ENCODE assay signal across 8 mouse cellular contexts in genomic region chr17:32965623-32966290, GRCm38 (mm10). TPM values are rescaled to one million over a fixed set of nuclear protein-coding genes. Genes with fewer than 3 reads are reported as not detected.
A peak's percentile ranks its signal among the peaks of the same experiment; 100 is the strongest.
DNase-seq lines count a peak whose midpoint lies in the region; ATAC-seq and TF ChIP-seq lines count a peak whose summit lies in the region.

Zfp472 (plus strand) TSS chr17:32965814.

- peaks cover 11% of the 10 kb centered on the region for H3K4me1 ChIP-seq in embryonic facial prominence, embryonic 14.5 days (ENCODE audit: control insufficient read depth, insufficient read depth, low read length)
- no peaks in the 10 kb centered on the region for H3K4me1 ChIP-seq in heart, adult 2 months (ENCODE audit: control insufficient read depth, insufficient read depth, low read length)
- peaks cover 12% of the 10 kb centered on the region for H3K4me1 ChIP-seq in limb, embryonic 13.5 days
- H3K4me1 ChIP-seq in midbrain, embryonic 16.5 days (ENCODE audit: control insufficient read depth, insufficient read depth, low read length) = peaks cover 16% of the 10 kb centered on the region

- H3K9ac ChIP-seq in embryonic facial prominence, embryonic 14.5 days (ENCODE audit: low read depth, low read length) = peak within 1 kb of the TSS; percentile 79
- peak within 1 kb of the TSS; percentile 80 for H3K9ac ChIP-seq in heart, adult 2 months (ENCODE audit: low read depth, low read length)
- peak within 1 kb of the TSS; percentile 80 for H3K9ac ChIP-seq in limb, embryonic 13.5 days
- H3K9ac ChIP-seq in midbrain, embryonic 16.5 days (ENCODE audit: low read depth, low read length) = peak within 1 kb of the TSS; percentile 75

- peak; percentile 100 for ATAC-seq in embryonic facial prominence, embryonic 14.5 days (ENCODE audit: low read depth)
- peak; percentile 99 for ATAC-seq in limb, embryonic 13.5 days (ENCODE audit: low FRiP score, low read depth)
- ATAC-seq in midbrain, embryonic 16.5 days = peak; percentile 100

- DNase-seq in 3T3-L1 (ENCODE audit: low read depth, low spot score) = peak; percentile 96
- peak; percentile 60 to 73 for DNase-seq in adrenal gland, postnatal 4 days (ENCODE audit: low spot score in 2 of 2)
- peak; percentile 96 for DNase-seq in embryonic facial prominence, embryonic 14.5 days (ENCODE audit: low spot score)
- DNase-seq in heart, adult 2 months = peak; percentile 92
- DNase-seq in kidney, adult 8-10 months = peak; percentile 92 to 93
- DNase-seq in spleen, postnatal 10 days (ENCODE audit: low spot score in 2 of 2) = peak; percentile 75 to 85

- peak within 1 kb of the TSS; percentile 88 for H3K4me2 ChIP-seq in embryonic facial prominence, embryonic 14.5 days (ENCODE audit: low read depth, low read length)
- H3K4me2 ChIP-seq in limb, embryonic 13.5 days (replicated peaks) = peak within 1 kb of the TSS; percentile 83
- H3K4me2 ChIP-seq in midbrain, embryonic 16.5 days (ENCODE audit: low read length) = peak within 1 kb of the TSS; percentile 61

- no peaks in the 10 kb centered on the region for H3K36me3 ChIP-seq in embryonic facial prominence, embryonic 14.5 days (ENCODE audit: control insufficient read depth, insufficient read depth, low read length)
- peaks cover 3% of the 10 kb centered on the region for H3K36me3 ChIP-seq in heart, adult 2 months (ENCODE audit: control insufficient read depth, insufficient read depth, low read length)
- no peaks in the 10 kb centered on the region for H3K36me3 ChIP-seq in limb, embryonic 13.5 days
- H3K36me3 ChIP-seq in midbrain, embryonic 16.5 days (ENCODE audit: control insufficient read depth, insufficient read depth, low read length) = no peaks in the 10 kb centered on the region

- under 1% methylated on average over 33 of the region's 33 CpGs for WGBS in embryonic facial prominence, embryonic 14.5 days
- whole genome bisulfite sequencing in heart, adult 2 months = under 1% methylated on average over 33 of the region's 33 CpGs
- under 1% methylated on average over 33 of the region's 33 CpGs for WGBS in limb, embryonic 13.5 days
- WGBS in midbrain, embryonic 16.5 days = under 1% methylated on average over 33 of the region's 33 CpGs

- H3K4me3 ChIP-seq in embryonic facial prominence, embryonic 14.5 days (ENCODE audit: low read depth, low read length) = peak within 1 kb of the TSS; percentile 89
- peak within 1 kb of the TSS; percentile 91 for H3K4me3 ChIP-seq in heart, adult 2 months
- peak within 1 kb of the TSS; percentile 75 for H3K4me3 ChIP-seq in limb, embryonic 13.5 days
- peak within 1 kb of the TSS; percentile 86 for H3K4me3 ChIP-seq in midbrain, embryonic 16.5 days (ENCODE audit: low read depth, low read length)

- no peaks in the 10 kb centered on the region for H3K27me3 ChIP-seq in embryonic facial prominence, embryonic 14.5 days (replicated peaks; ENCODE audit: control insufficient read depth, insufficient read depth, low read length)
- H3K27me3 ChIP-seq in heart, adult 2 months (ENCODE audit: control insufficient read depth, insufficient read depth, low read length) = no peaks in the 10 kb centered on the region
- no peaks in the 10 kb centered on the region for H3K27me3 ChIP-seq in limb, embryonic 13.5 days
- H3K27me3 ChIP-seq in midbrain, embryonic 16.5 days (ENCODE audit: control insufficient read depth, insufficient read depth, low read depth, low read length) = no peaks in the 10 kb centered on the region

- intact Hi-C loops in heart, adult 2 months (cut with DNase I) = loop anchor here (2.0 kb wide), 3 partner anchors 15 to 65 kb away; partner anchors contain the start of gene Zfp952

- H3K27ac ChIP-seq in embryonic facial prominence, embryonic 14.5 days (replicated peaks; ENCODE audit: low read depth, low read length) = peak within 1 kb of the TSS; percentile 93
- peak within 1 kb of the TSS; percentile 88 for H3K27ac ChIP-seq in heart, adult 2 months
- peak within 1 kb of the TSS; percentile 89 for H3K27ac ChIP-seq in limb, embryonic 13.5 days
- peak within 1 kb of the TSS; percentile 69 for H3K27ac ChIP-seq in midbrain, embryonic 16.5 days (ENCODE audit: low read length)

- no peaks in the 10 kb centered on the region for H3K9me3 ChIP-seq in embryonic facial prominence, embryonic 14.5 days (ENCODE audit: control insufficient read depth, low read length)
- H3K9me3 ChIP-seq in limb, embryonic 13.5 days = no peaks in the 10 kb centered on the region
- H3K9me3 ChIP-seq in midbrain, embryonic 16.5 days (replicated peaks; ENCODE audit: control insufficient read depth, low read length, poor library complexity, severe bottlenecking) = no peaks in the 10 kb centered on the region

- no peak for TF ChIP-seq CTCF in heart, adult 2 months (IDR thresholded peaks at IDR 0.05)

- TF ChIP-seq POLR2A in heart, adult 2 months (IDR thresholded peaks at IDR 0.05; ENCODE audit: insufficient read depth, low read depth, low read length) = peak; percentile 72

- 0 out of 2 replicates have a peak, but pooled peaks have one; percentile 47 for TF ChIP-seq EP300 in heart, adult 2 months (IDR thresholded peaks at IDR 0.05; ENCODE audit: insufficient read depth, low read depth, low read length)

- 0 out of 2 replicates have a peak, but pooled peaks cover 1% of the 10 kb centered on the region for H3K79me2 ChIP-seq in heart, adult 2 months (replicated peaks; ENCODE audit: control insufficient read depth, insufficient read depth, low read length)

RNA-seq across cellular contexts. Expression of gene Zfp472, which starts in this region (rescaled TPM):
- 1 to 10 TPM; 8.4 TPM for total RNA-seq in adrenal gland, postnatal 4 days (2021)
- polyA plus RNA-seq in embryonic facial prominence, embryonic 14.5 days (2014; fragmentation: Nextera tagmentation; extraction: Ambion mirVana) = 9.0 and 11.3 TPM in 2 replicates
- total RNA-seq in heart, adult 2 months (2021) = 1 to 10 TPM; 2.3 to 2.7 TPM
- 0.62 and 0.79 TPM in 2 replicates for polyA plus RNA-seq in heart, adult 2 months (2012; rRNA removed)
- 12.3 and 13.1 TPM in 2 replicates for polyA plus RNA-seq in limb, embryonic 13.5 days (2015; fragmentation: Nextera tagmentation; extraction: Ambion mirVana)
- polyA plus RNA-seq in midbrain, embryonic 16.5 days (2015; fragmentation: Nextera tagmentation; extraction: Ambion mirVana) = 7.2 and 7.8 TPM in 2 replicates

Comparison
In these comparisons a context has a peak if more than half of its experiments do, and no peak if none do; other contexts are left out.
1. Peak in every context shown above with its lines: DNase-seq, ATAC-seq, H3K4me3 ChIP-seq and H3K27ac ChIP-seq.